Mouse (Mus musculus) forebrain, embryonic 11.5 days (tissue): ENCODE measurements around the gene Vps11. TPM values are rescaled to one million over a fixed set of nuclear protein-coding genes. Genes with fewer than 3 reads are reported as not detected.
"Not testable (repeated sequence)": the region's sequence is repeated elsewhere in the genome, so short reads cannot be mapped to it uniquely, and the experiment has no call there.

Experiments
- ATAC-seq: fragments of 200-750 bp; cut with Nextera tagmentation; replicated peaks from 2 replicates; pipeline ENCODE4 v1.8.0; 2017; ENCODE audit warnings: moderate TSS enrichment; ENCODE audit not compliant: low FRiP score
- DNase-seq: peaks from one replicate; pipeline ENCODE4 v3.0.0-alpha.2; 2017; ENCODE audit warnings: low spot score
- H3K27ac ChIP-seq: fragments of 300-500 bp; sonication (generic); 2 replicates; pipeline ENCODE4 v1.5.1; 2014; ENCODE audit warnings: low read depth, low read length
- H3K27me3 ChIP-seq: fragments of 300-500 bp; sonication (generic); 2 replicates; pipeline ENCODE4 v1.6.1; 2014; ENCODE audit warnings: mild to moderate bottlenecking, low read length, mixed read lengths; ENCODE audit not compliant: control insufficient read depth, insufficient read depth
- H3K36me3 ChIP-seq: fragments of 300-500 bp; sonication (generic); 2 replicates; pipeline ENCODE4 v1.6.1; 2014; ENCODE audit warnings: mild to moderate bottlenecking, low read length, moderate library complexity, mixed read lengths; ENCODE audit not compliant: control insufficient read depth, insufficient read depth
- H3K4me1 ChIP-seq: fragments of 300-500 bp; sonication (generic); replicated peaks from 2 replicates; pipeline ENCODE4 v1.6.1; 2014; ENCODE audit warnings: low read length, mixed read lengths; ENCODE audit not compliant: control insufficient read depth, insufficient read depth
- H3K4me2 ChIP-seq: fragments of 300-500 bp; sonication (generic); 2 replicates; pipeline ENCODE4 v1.6.1; 2014; ENCODE audit warnings: low read depth, mild to moderate bottlenecking, low read length, moderate library complexity, mixed read lengths; ENCODE audit not compliant: severe bottlenecking
- H3K4me3 ChIP-seq: fragments of 300-500 bp; sonication (generic); 2 replicates; pipeline ENCODE4 v1.5.1; 2014; ENCODE audit warnings: low read depth, low read length
- H3K9ac ChIP-seq: fragments of 300-500 bp; sonication (generic); 2 replicates; pipeline ENCODE4 v1.6.1; 2014; ENCODE audit warnings: low read length
- H3K9me3 ChIP-seq: fragments of 300-500 bp; sonication (generic); 2 replicates; pipeline ENCODE4 v1.6.1; 2016; ENCODE audit warnings: low read length, mixed read lengths; ENCODE audit not compliant: control insufficient read depth
- WGBS: fragments of 180-500 bp; shearing (Covaris S2); extraction: QIAGEN DNeasy Blood & Tissue Kit; methylation state at CpG from one replicate; pipeline ENCODE4 v1.1.7; 2014; 5-methylcytosine and 5-hydroxymethylcytosine counted together
- polyA plus RNA-seq: library from polyadenylated mRNA; unstranded; fragments of >200 nt; fragmentation: Nextera tagmentation; extraction: Ambion mirVana; gene quantifications from 2 replicates; pipeline ENCODE4 v1.2.1, GENCODE M21; 2014

Gene Vps11
- polyA plus RNA-seq, 1 experiment from 2014 or later: 32.2 TPM

GRCm38 (mm10) chr9:44327064-44327711, 34.3 kb downstream of the Vps11 start:
- H3K4me2 ChIP-seq: peak overlapping the region; percentile 75
- ATAC-seq (peak; percentile 66), DNase-seq (peak; percentile 58)
- H3K9ac ChIP-seq: peak overlapping the region; percentile 93
- no peaks in the 10 kb centered on the region for H3K27me3 ChIP-seq
- under 1% methylated on average over 21 of the region's 22 CpGs for WGBS
- H3K36me3 ChIP-seq: no peaks in the 10 kb centered on the region; the same call in 1 of the 2 replicates
- H3K4me1 ChIP-seq: peaks cover 4% of the 10 kb centered on the region; the same call in 1 of the 2 replicates
- peak overlapping the region; percentile 78 for H3K4me3 ChIP-seq
- H3K9me3 ChIP-seq: no peaks in the 10 kb centered on the region
- peak overlapping the region; percentile 87 for H3K27ac ChIP-seq

GRCm38 (mm10) chr9:44326371-44327063, 35.0 kb downstream of the Vps11 start:
- Histone ChIP-seq H3K27ac (peak overlapping the region; percentile 87), H3K4me3 (peak overlapping the region; percentile 78), H3K36me3 (no peaks in the 10 kb centered on the region; the same call in 1 of the 2 replicates), H3K9me3 (no peaks in the 10 kb centered on the region), H3K4me2 (peak overlapping the region; percentile 75), H3K9ac (peak overlapping the region; percentile 93), H3K27me3 (no peaks in the 10 kb centered on the region), H3K4me1 (peaks cover 4% of the 10 kb centered on the region; the same call in 1 of the 2 replicates)
- DNase-seq: peak; percentile 87
- ATAC-seq: peak; percentile 80
- under 1% methylated on average over 38 of the region's 38 CpGs for WGBS

GRCm38 (mm10) chr9:44325768-44326370, 35.6 kb downstream of the Vps11 start, which contains the start of gene Dpagt1:
Gene Dpagt1, plus strand, starts transcription at chr9:44326019.
- H3K4me2 ChIP-seq: peak within 1 kb of the TSS; percentile 75
- H3K27ac ChIP-seq: peak within 1 kb of the TSS; percentile 87
- peak; percentile 59 for DNase-seq
- peaks cover 4% of the 10 kb centered on the region; the same call in 1 of the 2 replicates for H3K4me1 ChIP-seq
- H3K36me3 ChIP-seq: no peaks in the 10 kb centered on the region; the same call in 1 of the 2 replicates
- ATAC-seq: no peak; the same call in 1 of the 2 replicates
- H3K4me3 ChIP-seq: peak within 1 kb of the TSS; percentile 78
- 3% methylated on average over 12 of the region's 12 CpGs for WGBS
- H3K27me3 ChIP-seq: no peaks in the 10 kb centered on the region
- peak within 1 kb of the TSS; percentile 93 for H3K9ac ChIP-seq
- H3K9me3 ChIP-seq: no peaks in the 10 kb centered on the region

GRCm38 (mm10) chr9:44325032-44325767, 36.3 kb downstream of the Vps11 start:
- Histone ChIP-seq H3K4me2 (peak overlapping the region; percentile 75; the same call in 1 of the 2 replicates), H3K9ac (peak overlapping the region; percentile 93; the same call in 1 of the 2 replicates)
- not testable (repeated sequence) for ATAC-seq, H3K27me3 ChIP-seq, H3K27ac ChIP-seq, H3K36me3 ChIP-seq, DNase-seq, H3K4me1 ChIP-seq, H3K4me3 ChIP-seq, H3K9me3 ChIP-seq
- 66% methylated on average over 7 of the region's 8 CpGs for WGBS

GRCm38 (mm10) chr9:44324147-44324546, 37.3 kb downstream of the Vps11 start:
- H3K9me3 ChIP-seq: no peaks in the 10 kb centered on the region
- H3K4me2 ChIP-seq: no peak overlapping the region
- no peaks in the 10 kb centered on the region for H3K36me3 ChIP-seq
- ATAC-seq (no peak), DNase-seq (no peak)
- WGBS: 86% methylated on average over 6 of the region's 6 CpGs
- no peaks in the 10 kb centered on the region for H3K27me3 ChIP-seq
- peaks cover 9% of the 10 kb centered on the region; the same call in 1 of the 2 replicates for H3K4me1 ChIP-seq
- H3K4me3 ChIP-seq: no peak overlapping the region
- no peak overlapping the region for H3K27ac ChIP-seq
- no peak overlapping the region for H3K9ac ChIP-seq

GRCm38 (mm10) chr9:44323656-44324055, 37.8 kb downstream of the Vps11 start:
- 75% methylated on average over 4 of the region's 4 CpGs for WGBS
- not testable (repeated sequence) for H3K4me3 ChIP-seq, H3K9me3 ChIP-seq

GRCm38 (mm10) chr9:44320799-44321133, 40.7 kb downstream of the Vps11 start:
- ATAC-seq (no peak), DNase-seq (no peak)
- Histone ChIP-seq H3K27ac (no peak overlapping the region), H3K4me1 (peaks cover 18% of the 10 kb centered on the region; the same call in 1 of the 2 replicates), H3K9ac (peak overlapping the region; percentile 87), H3K4me3 (peak overlapping the region; percentile 92), H3K9me3 (no peaks in the 10 kb centered on the region), H3K36me3 (peaks cover 2% of the 10 kb centered on the region; the same call in 1 of the 2 replicates), H3K27me3 (no peaks in the 10 kb centered on the region), H3K4me2 (peak overlapping the region; percentile 56)
- WGBS: 30% methylated on average over 6 of the region's 6 CpGs

More at GRCm38 (mm10) chr9:44323656-44324055, 37.8 kb downstream of the Vps11 start:
- not testable (repeated sequence) for H3K4me2 ChIP-seq, H3K36me3 ChIP-seq, ATAC-seq, H3K9ac ChIP-seq, H3K27me3 ChIP-seq, H3K27ac ChIP-seq, DNase-seq
- H3K4me1 ChIP-seq: peaks cover 13% of the 10 kb centered on the region; the same call in 1 of the 2 replicates
